Mouse (Mus musculus): ENCODE measurements around the gene Ctso.
A peak's percentile ranks its signal among the peaks of the same experiment; 100 is the strongest.

The Ctso gene

DNA sequence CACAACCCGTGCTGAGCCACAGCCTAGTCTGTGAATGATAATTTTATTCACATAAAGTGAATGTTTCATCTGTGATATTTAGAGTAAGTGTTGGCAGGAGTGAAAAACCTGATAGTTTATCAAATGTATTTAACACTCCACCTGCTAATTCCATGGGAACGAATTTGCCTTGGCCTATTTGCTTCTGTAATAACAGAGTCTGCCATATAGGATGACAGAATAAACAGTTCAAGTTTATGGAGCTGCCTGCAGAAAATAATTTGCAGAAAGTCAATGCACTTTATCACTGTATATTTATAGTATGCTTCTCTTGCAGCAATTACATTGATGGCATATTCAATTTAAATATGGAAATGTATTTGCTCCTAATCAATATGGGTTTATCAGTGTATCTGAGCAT, 19.4 kb downstream of the Ctso start:
- DNase-seq (ENCODE audit: inconsistent ontology term): no peak

DNA sequence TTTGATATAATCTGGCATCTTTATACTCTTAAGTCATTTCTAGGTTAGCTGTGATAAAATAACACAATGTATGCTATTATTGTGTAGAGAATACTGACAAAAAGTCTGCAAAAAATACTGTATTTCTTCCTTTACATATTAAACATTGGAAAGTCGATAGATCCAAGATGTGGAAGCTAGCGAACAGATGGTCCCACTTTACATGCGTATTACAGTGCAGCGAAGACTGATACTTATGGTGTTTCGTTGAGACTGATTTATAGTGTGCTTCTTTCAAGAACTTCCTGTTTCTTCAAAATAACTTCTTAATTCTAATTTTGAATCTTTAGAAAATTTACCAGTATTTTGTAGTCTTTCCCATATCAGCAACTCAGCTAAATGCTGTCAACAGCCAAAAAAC, 25.1 kb downstream of the Ctso start:
- DNase-seq (ENCODE audit: inconsistent ontology term): no peak

DNA sequence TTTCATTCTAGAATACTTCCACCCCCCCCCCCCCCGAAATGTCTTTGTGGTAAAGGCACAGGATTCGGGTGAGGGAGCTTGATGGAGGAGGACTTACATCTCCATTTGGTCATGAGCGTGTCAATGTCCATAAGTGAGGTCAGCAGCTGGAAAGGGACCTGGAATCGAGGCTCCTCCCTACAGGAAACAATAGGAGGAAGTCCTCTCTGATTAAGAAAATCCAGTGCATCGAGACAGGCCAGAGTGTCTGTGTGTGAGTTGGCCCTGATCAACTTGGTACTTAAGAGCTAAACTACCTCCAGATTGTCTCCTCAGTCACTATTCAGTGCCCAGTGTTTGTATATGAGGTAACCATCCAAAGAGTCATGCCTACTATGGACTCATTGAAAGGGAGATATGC, 28.9 kb downstream of the Ctso start:
- no peak for DNase-seq (ENCODE audit: inconsistent ontology term)

DNA sequence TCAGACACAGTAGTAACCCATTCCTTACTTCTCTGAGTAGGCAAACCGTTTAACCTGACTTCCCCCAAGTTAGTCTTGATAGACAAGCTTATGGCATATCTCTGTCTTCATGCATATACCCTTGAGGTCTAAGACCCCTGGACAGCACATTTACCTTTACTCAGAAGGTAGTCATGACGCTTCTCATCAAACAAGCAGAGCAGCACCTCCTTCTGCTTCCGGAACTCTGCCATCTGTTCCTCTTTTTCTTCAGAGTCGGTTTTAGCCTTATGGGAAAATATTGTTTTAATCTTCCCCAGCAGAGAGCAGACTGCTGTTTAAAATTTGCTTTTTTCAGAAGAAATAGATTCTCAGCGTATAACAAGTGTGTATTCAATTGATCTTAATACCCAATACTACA, 31.4 kb downstream of the Ctso start:
- DNase-seq (ENCODE audit: inconsistent ontology term): no peak

DNA sequence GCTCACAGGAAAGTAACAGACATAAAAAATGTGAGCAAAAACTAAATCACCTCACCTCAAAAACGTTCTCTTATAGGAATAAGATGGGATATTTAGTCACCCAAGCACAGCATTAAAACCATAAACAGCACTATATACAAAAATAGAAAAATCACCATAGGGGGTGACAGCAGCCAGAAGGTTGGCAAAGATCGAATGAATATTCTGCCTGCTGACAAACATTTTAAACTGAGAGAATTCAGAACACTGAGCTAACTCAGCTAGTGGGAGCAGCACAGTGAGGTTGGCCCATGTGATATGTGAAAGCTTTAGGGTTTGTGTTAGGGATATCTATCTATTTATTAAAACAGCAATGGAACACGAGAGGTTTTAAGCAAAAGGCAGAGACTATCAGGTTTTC, 32.2 kb downstream of the Ctso start:
- no peak for DNase-seq (ENCODE audit: inconsistent ontology term)

DNA sequence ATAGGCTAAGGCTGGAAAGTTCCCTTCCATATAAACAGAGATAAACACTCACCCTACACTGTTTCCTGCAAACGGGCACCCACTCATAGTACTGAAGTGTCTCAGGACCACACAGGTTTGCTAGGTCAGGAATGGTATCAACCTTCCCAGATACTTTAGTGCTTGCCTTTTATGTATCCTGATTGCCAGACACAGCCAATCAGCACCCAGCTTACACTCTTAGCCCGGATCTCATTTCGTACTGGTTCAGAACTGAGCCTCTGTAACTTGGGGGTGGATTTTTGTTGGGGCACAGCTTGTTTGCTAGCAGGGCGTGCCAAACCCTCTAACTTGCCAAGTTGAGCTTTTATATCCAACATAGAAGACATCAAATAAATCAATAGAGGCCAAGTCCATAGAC, 43.2 kb downstream of the Ctso start:
- DNase-seq (ENCODE audit: inconsistent ontology term): no peak

DNA sequence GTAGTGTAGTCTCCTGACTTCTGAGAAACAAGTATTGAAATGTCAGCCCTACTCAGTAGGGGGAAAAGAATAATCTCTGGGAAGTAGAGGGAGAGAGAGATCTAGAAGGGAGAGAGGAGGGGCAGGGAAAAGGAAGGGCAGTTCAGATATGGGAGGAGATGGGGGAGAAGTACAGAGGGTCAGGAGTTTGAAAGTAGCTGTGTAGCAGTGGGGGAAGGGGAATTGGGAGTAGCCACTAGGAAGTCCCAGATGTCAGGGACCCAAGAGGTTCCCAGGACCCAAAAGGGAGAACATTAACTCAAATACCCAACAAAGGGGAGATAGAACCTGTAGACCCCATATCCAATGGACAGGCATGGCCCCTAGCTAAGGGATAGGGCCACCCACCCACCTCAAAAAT, 43.7 kb downstream of the Ctso start, which contains the start of gene Tdo2:
Tdo2 (minus strand) TSS at position 101 of the 400 bp plus-strand sequence.
- DNase-seq (ENCODE audit: inconsistent ontology term): no peak

DNA sequence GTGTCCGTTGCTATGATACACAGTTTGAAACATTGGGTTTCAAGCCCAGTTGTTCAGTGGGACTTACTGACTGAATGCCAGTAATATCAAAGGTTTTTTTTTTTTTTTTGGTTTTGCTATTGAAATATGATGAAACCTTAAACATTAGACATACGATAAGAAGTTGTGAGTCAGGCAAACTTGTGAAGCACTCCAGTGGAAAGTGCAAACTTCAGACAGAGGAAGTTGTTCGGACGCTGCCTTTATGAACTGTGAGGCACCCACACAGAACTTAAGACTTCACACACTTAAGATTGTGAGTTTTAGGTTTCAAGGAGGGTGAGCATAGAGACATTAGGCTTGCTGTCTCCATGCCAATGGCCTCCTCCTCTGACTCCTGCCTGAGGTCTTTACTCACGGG, 49.2 kb downstream of the Ctso start:
- no peak for DNase-seq (ENCODE audit: inconsistent ontology term)

DNA sequence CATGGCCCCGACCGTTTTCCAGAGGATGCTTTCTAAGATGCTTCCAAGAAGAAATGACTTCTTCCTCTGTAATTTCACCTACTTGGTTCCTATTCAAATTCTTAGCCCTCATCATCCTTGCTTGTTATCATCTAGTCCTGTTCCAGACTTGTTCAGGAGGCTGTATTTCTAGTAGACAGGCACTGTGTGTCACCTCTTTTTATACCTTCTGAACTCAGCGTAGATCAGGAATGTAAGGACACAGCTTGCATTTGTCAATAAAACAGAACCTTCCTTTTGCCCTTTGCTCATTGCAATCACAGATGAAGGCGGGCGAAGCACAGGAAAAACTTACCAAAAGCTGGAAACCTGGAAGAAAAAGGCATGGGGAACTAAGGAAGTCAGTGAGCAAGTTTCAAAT, 49.6 kb downstream of the Ctso start, which contains the start of gene Asic5:
Asic5 (plus strand) TSS at position 301 of the 400 bp plus-strand sequence.
- DNase-seq (ENCODE audit: inconsistent ontology term): no peak

DNA sequence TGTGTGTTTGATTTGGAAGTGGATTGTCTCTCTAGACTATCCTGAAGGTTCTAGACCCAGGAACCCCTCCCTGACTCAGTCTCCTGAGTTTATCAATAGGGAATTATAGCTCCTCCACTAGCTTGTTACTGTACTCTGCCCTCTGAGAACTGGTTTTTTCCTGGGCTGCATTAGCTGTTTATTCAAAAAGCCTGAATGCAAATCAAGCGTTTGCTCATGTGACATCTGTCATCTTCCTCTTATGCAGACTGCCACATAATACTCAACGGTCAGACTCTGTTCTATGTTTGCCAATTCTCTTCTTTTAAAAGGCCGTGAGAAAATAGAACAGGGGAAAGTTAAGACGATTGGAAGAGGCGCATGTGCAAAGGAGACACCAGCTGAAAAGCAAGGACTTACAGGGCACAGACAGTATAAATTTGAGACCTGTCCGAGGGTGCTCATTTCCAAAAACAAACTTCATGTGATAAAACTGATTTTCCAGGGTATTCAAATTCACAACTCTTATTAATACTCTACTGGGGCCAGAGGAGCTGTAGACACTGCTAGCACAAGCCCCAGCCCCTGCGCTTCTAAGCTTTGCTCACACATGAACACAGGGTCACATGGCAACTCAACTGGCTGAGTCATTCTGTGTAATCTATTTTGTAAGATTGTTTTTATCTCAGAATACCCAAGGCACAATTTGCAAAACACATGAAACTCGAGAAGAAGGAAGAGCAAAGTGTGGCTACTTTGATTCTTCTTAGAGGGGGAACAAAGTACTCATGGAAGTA, 50.9 kb downstream of the Ctso start:
- DNase-seq (ENCODE audit: inconsistent ontology term): no peak

DNA sequence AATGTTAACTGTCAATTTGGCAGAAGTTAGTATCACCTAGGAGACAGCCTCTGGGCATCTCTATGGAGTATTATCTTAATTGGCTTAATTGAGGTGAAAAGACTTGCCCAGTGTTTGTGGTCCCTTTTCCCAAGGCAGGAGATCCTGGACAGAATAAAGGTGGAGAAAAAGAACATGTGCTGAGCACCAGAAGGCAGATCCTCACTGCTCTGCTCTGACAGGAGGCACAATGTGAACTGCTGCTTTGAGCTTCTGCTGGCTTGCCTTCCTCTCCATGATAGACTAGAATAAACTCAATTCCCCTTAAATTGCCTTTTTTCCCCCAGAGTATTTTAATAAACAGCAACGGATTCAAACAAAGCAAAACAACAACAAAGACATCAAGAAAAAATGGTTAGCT, 52.7 kb downstream of the Ctso start:
- no peak for DNase-seq (ENCODE audit: inconsistent ontology term)

DNA sequence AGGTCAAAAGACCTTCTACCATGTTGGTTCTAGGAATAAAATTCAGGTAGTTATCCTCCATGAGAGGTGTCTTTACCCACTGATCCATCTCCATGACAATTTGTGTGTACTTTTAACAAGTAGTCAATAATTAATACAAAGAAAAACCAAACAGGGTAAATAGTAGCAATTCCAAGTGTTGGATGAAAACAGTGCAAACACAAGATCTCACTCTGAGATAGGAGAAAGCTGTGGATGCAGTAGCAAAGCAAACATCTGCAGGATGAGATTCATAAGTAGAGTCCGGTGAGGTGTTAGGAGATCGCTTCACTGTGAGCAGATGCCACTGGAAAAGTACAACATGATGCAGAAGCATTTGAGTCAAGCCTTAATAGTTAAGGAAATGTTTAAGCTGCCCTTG, 53.7 kb downstream of the Ctso start:
- no peak for DNase-seq (ENCODE audit: inconsistent ontology term)

DNA sequence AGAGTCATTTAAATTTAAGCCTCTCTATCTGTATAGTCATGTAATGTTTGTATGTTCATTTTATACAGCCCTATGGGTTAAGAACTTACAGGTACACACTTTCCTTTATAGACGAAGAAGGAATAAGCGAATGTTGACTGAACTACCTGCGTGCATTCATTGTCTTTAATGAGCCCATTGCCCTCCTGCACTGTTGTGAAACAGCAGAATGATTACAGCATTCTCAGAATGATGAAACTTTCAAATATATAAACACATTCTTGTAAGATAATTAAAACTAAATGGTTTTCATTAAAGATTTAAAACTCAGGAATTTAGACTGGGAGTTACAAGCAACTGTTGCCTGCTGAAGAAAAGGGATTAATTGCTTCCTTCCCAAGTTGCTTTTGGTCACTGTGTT, 55.2 kb downstream of the Ctso start:
- no peak for DNase-seq (ENCODE audit: inconsistent ontology term)

DNA sequence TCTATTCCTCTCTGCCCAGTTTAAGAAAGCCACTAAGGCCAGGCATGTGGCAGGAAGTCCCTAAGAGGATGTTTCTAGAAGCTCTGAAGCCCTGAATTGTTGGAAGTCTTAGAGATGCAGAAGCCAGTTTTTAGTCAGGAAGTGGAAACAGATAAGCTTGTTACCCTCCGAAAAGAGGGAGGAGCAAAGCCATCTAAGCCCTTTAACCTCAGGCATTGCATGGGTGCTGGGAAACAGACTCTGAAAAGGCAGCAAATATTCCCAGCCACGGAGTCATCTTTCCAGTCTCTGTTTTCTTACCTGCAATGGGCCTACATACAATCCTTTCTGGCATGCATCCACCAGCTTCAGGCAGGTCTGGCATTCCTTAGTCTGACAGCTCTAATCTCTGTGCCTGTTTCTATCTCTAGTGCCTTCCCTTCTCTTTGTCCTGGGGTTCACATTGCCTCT, 57.3 kb downstream of the Ctso start:
- no peak for DNase-seq (ENCODE audit: inconsistent ontology term)

DNA sequence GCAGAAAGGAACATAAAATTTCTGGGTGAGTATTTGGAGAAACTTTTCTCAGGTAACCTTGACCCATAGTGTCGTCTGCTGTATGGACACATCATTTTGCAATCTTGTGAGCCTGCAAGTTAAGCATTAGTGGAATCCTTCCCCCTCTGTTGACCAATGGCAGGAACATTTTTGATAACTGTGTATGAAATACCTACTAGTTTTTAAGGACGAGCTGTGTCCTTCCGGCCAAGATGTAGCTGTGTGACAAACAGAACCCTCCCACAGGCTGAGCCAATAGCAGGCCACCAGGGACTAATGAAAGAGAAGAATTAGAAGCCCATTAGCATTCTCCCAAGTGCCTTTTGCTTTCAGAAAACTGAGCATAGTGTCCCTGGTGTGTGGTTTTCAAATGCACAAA, 58.1 kb downstream of the Ctso start:
- DNase-seq (ENCODE audit: inconsistent ontology term): no peak

DNA sequence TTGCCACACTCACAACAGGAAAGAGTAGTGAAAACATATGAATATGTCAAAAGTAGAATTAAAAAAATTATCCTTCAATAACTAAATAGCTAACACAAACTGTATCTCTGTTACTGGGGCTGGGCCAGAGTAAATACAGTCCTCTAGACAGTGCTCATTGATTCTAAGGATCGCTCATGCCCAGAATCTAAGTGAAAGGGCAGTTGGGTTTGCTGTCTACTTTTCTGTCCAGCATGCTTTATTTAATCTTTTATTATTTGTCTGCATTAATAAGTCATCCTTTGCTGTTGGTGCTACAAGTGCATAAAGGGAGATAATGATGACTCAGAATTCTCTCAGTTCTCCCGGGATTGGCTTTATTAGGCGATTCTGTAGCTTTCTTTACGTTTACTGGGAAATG, 63.0 kb downstream of the Ctso start:
- DNase-seq (ENCODE audit: inconsistent ontology term): no peak

DNA sequence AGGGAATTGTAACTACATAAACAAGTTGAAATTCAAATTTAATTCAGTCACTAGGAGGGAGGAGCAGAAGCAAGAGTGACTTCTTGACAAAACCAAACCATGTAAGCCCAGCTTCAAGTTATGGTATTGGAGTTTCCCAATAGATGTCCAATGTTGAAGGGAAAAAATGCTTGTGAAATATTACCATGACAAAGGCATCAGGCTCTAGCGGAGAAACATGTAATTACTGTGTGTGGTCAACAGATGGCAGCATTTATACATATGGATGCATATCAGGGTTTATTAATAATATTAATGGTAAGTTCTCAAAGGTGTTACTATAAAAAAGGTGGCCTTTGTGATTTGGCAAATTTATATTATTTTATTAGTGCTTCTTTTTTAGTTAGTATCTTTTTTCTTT, 63.6 kb downstream of the Ctso start:
- peak; percentile 30 for DNase-seq (ENCODE audit: inconsistent ontology term)

Data from Muller cell, postnatal 12 days (primary cell).